In genomic region chr10:41434624-41435023, GRCm38 (mm10) we compare ENCODE assay signal across 9 mouse cellular contexts. TPM values are rescaled to one million over a fixed set of nuclear protein-coding genes. Genes with fewer than 3 reads are reported as not detected.
DNase-seq lines count a peak whose midpoint lies in the region; ATAC-seq and TF ChIP-seq lines count a peak whose summit lies in the region.
"Had no signal": no experiment of that assay in that cellular context is flagged by ENCODE, and none has a peak within 500 bp of the region (broad histone marks: within the 10 kb centered on the region; RNA-seq: fewer than 3 reads in every experiment).

No protein-coding gene starts in this region.

- H3K4me3 ChIP-seq in forebrain, embryonic 10.5 days, result no peak overlapping the region
- no peak overlapping the region for H3K4me3 ChIP-seq in forebrain, embryonic 12.5 days (replicated peaks)
- no peak overlapping the region for H3K4me3 ChIP-seq in lung, postnatal 0 days (ENCODE audit: low read depth, low read length)

- no peak overlapping the region for H3K9ac ChIP-seq in forebrain, embryonic 12.5 days
- H3K9ac ChIP-seq in lung, postnatal 0 days (replicated peaks; ENCODE audit: low read depth), result no peak overlapping the region

- 27% methylated on average over 4 of the region's 4 CpGs for WGBS in forebrain, embryonic 10.5 days
- WGBS in forebrain, embryonic 12.5 days, result 29% methylated on average over 4 of the region's 4 CpGs
- 26% methylated on average over 4 of the region's 4 CpGs for WGBS in lung, postnatal 0 days

- TF ChIP-seq CTCF in lung, postnatal 0 days (IDR thresholded peaks at IDR 0.05), result peak; percentile 74

- H3K4me2 ChIP-seq in forebrain, embryonic 12.5 days, result no peak overlapping the region
- no peak overlapping the region for H3K4me2 ChIP-seq in lung, postnatal 0 days (replicated peaks; ENCODE audit: low read depth, low read length)

- H3K36me3 ChIP-seq in forebrain, embryonic 10.5 days (replicated peaks), result no peaks in the 10 kb centered on the region
- H3K36me3 ChIP-seq in forebrain, embryonic 12.5 days (replicated peaks), result no peaks in the 10 kb centered on the region
- H3K36me3 ChIP-seq in lung, postnatal 0 days (ENCODE audit: insufficient read depth, low read length), result no peaks in the 10 kb centered on the region

- peak; percentile 33 for DNase-seq in forebrain, embryonic 10.5 days (ENCODE audit: extremely low spot score, low spot score)
- DNase-seq in spleen, adult 18-20 months, result peak; percentile 34 to 53
- no peak for DNase-seq in spleen, adult 12 weeks (ENCODE audit: low spot score)
- DNase-seq in cerebellum, postnatal 36 days, result peak; percentile 53 to 63
- peak; percentile 79 for DNase-seq in kidney, adult 9 months
- DNase-seq in lung, postnatal 0 days (ENCODE audit: low spot score), result peak; percentile 70
- DNase-seq in thymus, postnatal 4 days, result peak; percentile 72

- TF ChIP-seq EP300 in lung, postnatal 0 days (IDR thresholded peaks at IDR 0.05), result no peak

- no peak overlapping the region for H3K27ac ChIP-seq in forebrain, embryonic 10.5 days
- no peak overlapping the region for H3K27ac ChIP-seq in forebrain, embryonic 12.5 days
- H3K27ac ChIP-seq in lung, postnatal 0 days (ENCODE audit: low read length), result no peak overlapping the region
- H3K27ac ChIP-seq: macrophage had no signal

- no peaks in the 10 kb centered on the region for H3K9me3 ChIP-seq in forebrain, embryonic 10.5 days
- no peaks in the 10 kb centered on the region for H3K9me3 ChIP-seq in forebrain, embryonic 12.5 days
- no peaks in the 10 kb centered on the region for H3K9me3 ChIP-seq in lung, postnatal 0 days (ENCODE audit: low read length)

- ATAC-seq in forebrain, embryonic 12.5 days (ENCODE audit: low FRiP score), result no peak
- ATAC-seq in lung, postnatal 0 days, result 0 out of 2 replicates have a peak, but pooled peaks have one; percentile 43

- no peaks in the 10 kb centered on the region for H3K4me1 ChIP-seq in forebrain, embryonic 10.5 days
- H3K4me1 ChIP-seq in forebrain, embryonic 12.5 days, result no peaks in the 10 kb centered on the region
- no peaks in the 10 kb centered on the region for H3K4me1 ChIP-seq in lung, postnatal 0 days (ENCODE audit: insufficient read depth, low read depth, low read length)

- H3K27me3 ChIP-seq in forebrain, embryonic 10.5 days (ENCODE audit: poor library complexity, severe bottlenecking), result peaks cover 16% of the 10 kb centered on the region
- H3K27me3 ChIP-seq in forebrain, embryonic 12.5 days, result peaks cover 7% of the 10 kb centered on the region
- H3K27me3 ChIP-seq in lung, postnatal 0 days (replicated peaks; ENCODE audit: insufficient read depth, low read length), result no peaks in the 10 kb centered on the region

RNA-seq across cellular contexts. Expression of gene Zbtb24, which starts 15.6 kb away (rescaled TPM):
- 16.0 and 17.7 TPM in 2 replicates for polyA plus RNA-seq in forebrain, embryonic 10.5 days (2016; fragmentation: Nextera tagmentation; extraction: Ambion mirVana)
- 20.6 and 20.8 TPM in 2 replicates for polyA plus RNA-seq in forebrain, embryonic 12.5 days (2016; fragmentation: Nextera tagmentation; extraction: Ambion mirVana)
- 14.6 and 14.8 TPM in 2 replicates for polyA plus RNA-seq in lung, postnatal 0 days (2015; fragmentation: Nextera tagmentation; extraction: Ambion mirVana)

RNA-seq across cellular contexts. Expression of gene Mical1, which starts 41.5 kb away (rescaled TPM):
- polyA plus RNA-seq in forebrain, embryonic 10.5 days (2016; fragmentation: Nextera tagmentation; extraction: Ambion mirVana), result 48.3 and 50.0 TPM in 2 replicates
- 48.8 and 50.3 TPM in 2 replicates for polyA plus RNA-seq in forebrain, embryonic 12.5 days (2016; fragmentation: Nextera tagmentation; extraction: Ambion mirVana)
- 22.8 and 27.9 TPM in 2 replicates for polyA plus RNA-seq in lung, postnatal 0 days (2015; fragmentation: Nextera tagmentation; extraction: Ambion mirVana)

RNA-seq across cellular contexts. Expression of gene Smpd2, which starts 55.5 kb away (rescaled TPM):
- polyA plus RNA-seq in forebrain, embryonic 10.5 days (2016; fragmentation: Nextera tagmentation; extraction: Ambion mirVana), result 64.7 and 65.6 TPM in 2 replicates
- polyA plus RNA-seq in forebrain, embryonic 12.5 days (2016; fragmentation: Nextera tagmentation; extraction: Ambion mirVana), result 52.2 and 52.3 TPM in 2 replicates
- polyA plus RNA-seq in lung, postnatal 0 days (2015; fragmentation: Nextera tagmentation; extraction: Ambion mirVana), result 54.9 and 58.6 TPM in 2 replicates

RNA-seq across cellular contexts. Expression of gene Ppil6, which starts 55.6 kb away (rescaled TPM):
- polyA plus RNA-seq in forebrain, embryonic 10.5 days (2016; fragmentation: Nextera tagmentation; extraction: Ambion mirVana), result 0.71 and 1.8 TPM in 2 replicates
- polyA plus RNA-seq in forebrain, embryonic 12.5 days (2016; fragmentation: Nextera tagmentation; extraction: Ambion mirVana), result 1.1 and 1.7 TPM in 2 replicates
- polyA plus RNA-seq in lung, postnatal 0 days (2015; fragmentation: Nextera tagmentation; extraction: Ambion mirVana), result 11.1 and 11.7 TPM in 2 replicates
- polyA plus RNA-seq: macrophage had no signal
